Mouse (Mus musculus) heart, embryonic 11.5 days (tissue): Measurements from ENCODE around the gene Syt17. TPM values are rescaled to one million over a fixed set of nuclear protein-coding genes. Genes with fewer than 3 reads are reported as not detected.

Experiments
- ATAC-seq: fragments of 200-750 bp; cut with Nextera tagmentation; replicated peaks from 2 replicates; pipeline ENCODE4 v1.8.0; 2017; ENCODE audit warnings: moderate library complexity; ENCODE audit not compliant: insufficient number of reproducible peaks, low FRiP score, low TSS enrichment
- H3K27ac ChIP-seq: fragments of 300-500 bp; sonication (generic); 2 replicates; pipeline ENCODE4 v1.5.1; 2014; ENCODE audit warnings: mild to moderate bottlenecking, low read depth, low read length
- H3K27me3 ChIP-seq: fragments of 300-500 bp; sonication (generic); 2 replicates; pipeline ENCODE4 v1.6.1; 2014; ENCODE audit warnings: mild to moderate bottlenecking, low read length, mixed read lengths; ENCODE audit not compliant: control insufficient read depth, insufficient read depth
- H3K36me3 ChIP-seq: fragments of 300-500 bp; sonication (generic); 2 replicates; pipeline ENCODE4 v1.6.1; 2014; ENCODE audit warnings: mild to moderate bottlenecking, low read length, moderate library complexity, mixed read lengths; ENCODE audit not compliant: control insufficient read depth, insufficient read depth
- H3K4me1 ChIP-seq: fragments of 300-500 bp; sonication (generic); 2 replicates; pipeline ENCODE4 v1.6.1; 2014; ENCODE audit warnings: low read length; ENCODE audit not compliant: control insufficient read depth, insufficient read depth
- H3K4me2 ChIP-seq: fragments of 300-500 bp; sonication (generic); 2 replicates; pipeline ENCODE4 v1.6.1; 2014; ENCODE audit warnings: mild to moderate bottlenecking, moderate library complexity
- H3K4me3 ChIP-seq: fragments of 300-500 bp; sonication (generic); 2 replicates; pipeline ENCODE4 v1.5.1; 2014; ENCODE audit warnings: low read depth, low read length
- H3K9ac ChIP-seq: fragments of 300-500 bp; sonication (generic); 2 replicates; pipeline ENCODE4 v1.6.1; 2014; ENCODE audit warnings: mild to moderate bottlenecking, low read depth, low read length, moderate library complexity
- H3K9me3 ChIP-seq: fragments of 300-500 bp; sonication (generic); replicated peaks from 2 replicates; pipeline ENCODE4 v1.6.1; 2016; ENCODE audit warnings: low read length; ENCODE audit not compliant: control insufficient read depth
- WGBS: fragments of 180-500 bp; shearing (Covaris S2); extraction: QIAGEN DNeasy Blood & Tissue Kit; methylation state at CpG from one replicate; pipeline ENCODE4 v1.1.7; 2014; ENCODE audit not compliant: insufficient replicate concordance; 5-methylcytosine and 5-hydroxymethylcytosine counted together
- polyA plus RNA-seq: library from polyadenylated mRNA; unstranded; fragments of >200 nt; fragmentation: Nextera tagmentation; extraction: Ambion mirVana; gene quantifications from 2 replicates; pipeline ENCODE4 v1.2.1, GENCODE M21; 2014

The Syt17 gene
- polyA plus RNA-seq, result 0.39 and 1.0 TPM in 2 replicates

DNA sequence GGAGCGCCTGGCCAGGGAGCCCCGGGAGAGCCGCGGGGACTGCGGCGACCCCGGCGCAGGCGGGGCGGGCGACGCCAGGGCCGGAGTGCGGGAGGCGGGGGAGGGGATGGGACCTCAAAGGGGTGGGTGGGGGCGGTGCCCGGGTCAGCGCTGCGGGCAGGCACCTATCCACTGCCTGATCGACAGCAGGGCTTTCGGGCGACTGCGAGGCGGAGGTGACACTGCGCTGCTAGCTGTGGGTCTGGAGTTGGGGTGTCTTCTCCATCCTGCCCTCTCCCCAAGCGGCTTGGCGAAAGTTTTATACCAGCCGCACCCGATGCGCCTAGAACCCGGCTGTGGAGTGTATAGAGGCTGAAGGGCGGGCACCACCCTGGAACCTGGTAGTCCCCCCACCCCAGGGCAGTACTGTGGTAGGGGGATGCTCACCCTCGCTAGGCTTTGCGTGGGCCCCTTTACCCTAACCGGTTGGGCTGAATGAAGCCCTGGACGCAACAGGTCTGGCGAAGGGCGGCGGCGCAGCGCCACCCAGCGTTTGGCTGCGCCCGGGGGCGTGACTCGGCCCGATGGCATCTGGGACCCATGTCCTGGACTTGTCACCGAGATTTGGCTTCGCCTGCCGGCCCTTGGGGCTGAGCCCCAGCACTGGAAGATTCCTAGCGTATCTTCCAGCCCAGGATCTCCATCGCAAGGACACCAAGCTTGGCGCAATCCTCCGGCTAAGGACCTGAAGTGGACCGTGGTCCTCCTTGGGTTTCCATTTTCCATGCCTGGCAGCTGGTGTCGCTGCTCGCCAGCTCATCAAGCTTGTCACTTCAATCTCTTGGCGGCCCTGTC lies at the start of gene Syt17:
Gene Syt17, minus strand, starts transcription at position 89 of the 834 bp plus-strand sequence.
- H3K9ac ChIP-seq, result peak within 1 kb of the TSS; percentile 6
- 1% methylated on average over 56 of the region's 58 CpGs for WGBS

DNA sequence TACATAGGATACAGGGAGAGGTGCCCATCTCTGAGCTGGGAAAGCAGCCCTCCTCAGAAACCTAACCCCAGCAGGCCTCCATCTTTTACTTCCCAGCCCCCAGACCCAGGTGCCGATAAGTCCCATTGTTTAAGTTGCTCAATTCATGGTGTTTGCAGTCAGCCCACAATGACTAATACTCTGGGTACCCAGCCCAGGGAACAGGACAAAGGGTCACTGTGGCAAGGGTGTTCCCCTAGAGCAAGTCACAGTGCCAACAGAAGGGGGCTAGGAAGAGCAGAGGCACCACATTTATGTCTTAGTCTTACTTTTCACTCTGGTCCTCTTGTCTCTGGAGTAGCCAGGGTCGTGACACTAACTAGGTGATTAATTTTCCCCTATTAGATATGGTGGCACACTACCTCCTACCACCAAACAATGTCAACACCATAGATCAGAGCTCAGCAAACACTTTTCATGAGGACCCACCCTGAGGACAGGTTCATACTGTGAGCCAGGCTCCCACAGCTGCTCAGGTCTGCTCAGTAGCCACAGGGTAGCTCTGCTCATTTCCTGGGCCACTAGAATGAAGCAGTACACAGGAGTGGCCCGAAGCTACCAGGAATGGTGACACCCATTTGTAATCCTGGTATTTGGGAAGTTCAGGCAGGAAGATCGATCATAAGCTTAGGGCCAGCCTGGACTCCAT lies 47.0 kb upstream of the Syt17 start:
- 76% methylated on average over 4 of the region's 4 CpGs for WGBS
- Histone ChIP-seq H3K36me3 (no peaks in the 10 kb centered on the region; the same call in 1 of the 2 replicates), H3K4me3 (no peak overlapping the region), H3K9ac (no peak overlapping the region), H3K4me2 (no peak overlapping the region), H3K9me3 (no peaks in the 10 kb centered on the region), H3K4me1 (peaks cover 4% of the 10 kb centered on the region; the same call in 1 of the 2 replicates), H3K27ac (no peak overlapping the region), H3K27me3 (peaks cover 14% of the 10 kb centered on the region)
- ATAC-seq, result no peak

More for the DNA sequence above, at the start of gene Syt17:
- Histone ChIP-seq H3K4me1 (0 out of 2 replicates have a peak, but pooled peaks cover 3% of the 10 kb centered on the region), H3K27me3 (peaks cover 44% of the 10 kb centered on the region), H3K4me2 (peak within 1 kb of the TSS; percentile 88), H3K36me3 (no peaks in the 10 kb centered on the region), H3K27ac (no peak within 1 kb of the TSS), H3K4me3 (peak within 1 kb of the TSS; percentile 61), H3K9me3 (no peaks in the 10 kb centered on the region)
- peak; percentile 48; the same call in 1 of the 2 replicates for ATAC-seq

- Histone ChIP-seq H3K4me2 (no peak overlapping the region), H3K4me1 (peaks cover 5% of the 10 kb centered on the region), H3K9ac (no peak overlapping the region), H3K27me3 (peaks cover 21% of the 10 kb centered on the region), H3K27ac (no peak overlapping the region), H3K36me3 (no peaks in the 10 kb centered on the region; the same call in 1 of the 2 replicates), H3K9me3 (no peaks in the 10 kb centered on the region), H3K4me3 (no peak overlapping the region)
- 76% methylated on average over 9 of the region's 9 CpGs for WGBS
- no peak for ATAC-seq
Observed at GRCm38 (mm10) chr7:118493892-118494291, 45.9 kb upstream of the Syt17 start.

DNA sequence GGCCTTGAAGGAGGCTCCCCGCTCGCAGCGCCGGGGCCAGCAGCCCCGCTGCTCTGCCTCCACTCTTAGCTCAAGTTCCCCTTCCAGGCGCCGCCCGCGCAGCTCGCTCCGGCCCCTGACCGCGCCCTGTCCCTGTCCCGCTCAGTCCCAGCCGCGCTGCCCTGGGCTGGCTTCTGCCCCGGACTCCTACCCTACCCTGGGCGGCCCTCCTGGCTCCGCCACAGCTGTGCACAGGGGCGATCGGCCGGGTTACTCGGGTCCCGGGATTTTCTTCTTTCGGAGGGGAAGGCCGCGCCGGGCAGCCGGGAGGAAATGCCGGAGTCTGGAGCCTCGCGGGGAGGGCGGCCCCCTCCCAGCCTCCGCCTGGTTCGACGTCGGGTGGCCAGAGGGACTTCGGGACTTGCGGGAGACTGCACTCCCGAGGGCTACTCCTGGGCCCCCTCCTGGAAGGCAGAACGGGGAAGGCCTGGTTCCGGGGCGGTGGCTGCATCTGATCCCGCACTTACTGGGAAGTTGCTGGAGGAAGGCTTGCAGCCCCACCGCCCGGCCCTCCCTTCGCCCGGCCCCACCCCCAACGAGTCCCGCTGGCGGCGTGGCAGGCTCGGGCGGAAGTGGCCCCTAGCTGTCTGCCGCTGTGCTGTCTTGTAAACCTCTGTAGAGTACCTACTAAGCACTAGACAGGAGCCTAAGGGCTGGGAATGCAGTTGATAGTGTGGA lies 43.6 kb upstream of the Syt17 start, which contains the start of gene Itpripl2:
Gene Itpripl2, minus strand, starts transcription at position 545 of the 717 bp plus-strand sequence.
- ATAC-seq, result peak; percentile 74
- peak within 1 kb of the TSS; percentile 93 for H3K9ac ChIP-seq
- H3K9me3 ChIP-seq, result no peaks in the 10 kb centered on the region
- H3K27me3 ChIP-seq, result peaks cover 23% of the 10 kb centered on the region
- WGBS, result 1% methylated on average over 55 of the region's 55 CpGs
- H3K4me3 ChIP-seq, result peak within 1 kb of the TSS; percentile 79
- peaks cover 12% of the 10 kb centered on the region for H3K4me1 ChIP-seq
- H3K36me3 ChIP-seq, result no peaks in the 10 kb centered on the region; the same call in 1 of the 2 replicates
- H3K4me2 ChIP-seq, result peak within 1 kb of the TSS; percentile 87
- H3K27ac ChIP-seq, result peak within 1 kb of the TSS; percentile 85

DNA sequence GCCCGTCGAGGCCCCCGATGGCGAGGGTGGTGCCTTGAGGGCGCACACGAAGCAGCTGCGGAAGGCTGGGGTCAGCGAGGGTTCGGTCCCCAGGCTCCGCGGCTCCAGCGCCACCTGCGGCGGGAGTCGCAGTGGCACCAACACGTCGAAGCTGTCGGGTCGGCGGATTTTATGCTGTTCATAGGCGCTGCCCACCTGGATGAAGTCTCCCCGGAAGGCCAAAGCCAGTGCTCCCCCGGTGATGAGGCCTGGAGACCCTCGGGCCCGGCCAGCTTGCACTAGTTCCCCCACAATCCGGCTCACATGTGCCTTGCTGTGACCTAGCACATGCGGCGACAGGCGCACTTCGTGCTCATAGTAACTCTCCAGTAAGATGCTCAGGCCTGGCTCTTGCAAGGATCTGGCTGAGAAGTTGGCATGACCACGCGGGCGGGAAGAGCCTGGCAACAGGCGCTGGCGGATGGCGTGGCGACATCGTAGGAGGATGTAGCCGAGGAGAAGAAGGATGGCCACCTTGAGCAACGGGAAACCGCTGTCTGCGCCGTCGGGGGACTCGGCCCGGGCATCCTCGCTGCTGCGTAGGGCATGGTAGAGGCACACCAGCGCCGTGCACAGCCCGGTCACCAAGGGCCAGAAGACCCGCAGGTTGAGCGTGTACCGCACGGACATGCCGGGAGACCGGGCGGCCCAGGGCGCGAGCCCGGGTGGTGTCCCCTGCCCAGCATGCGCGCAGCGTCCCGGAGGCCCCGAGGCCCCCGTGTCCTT lies 42.8 kb upstream of the Syt17 start:
- WGBS, result 3% methylated on average over 63 of the region's 67 CpGs
- Histone ChIP-seq H3K9me3 (no peaks in the 10 kb centered on the region), H3K9ac (peak overlapping the region; percentile 93), H3K27ac (peak overlapping the region; percentile 85), H3K36me3 (no peaks in the 10 kb centered on the region; the same call in 1 of the 2 replicates), H3K4me3 (peak overlapping the region; percentile 79), H3K4me2 (peak overlapping the region; percentile 87), H3K27me3 (peaks cover 23% of the 10 kb centered on the region), H3K4me1 (peaks cover 12% of the 10 kb centered on the region)
- 0 out of 2 replicates have a peak, but pooled peaks have one; percentile 37 for ATAC-seq

DNA sequence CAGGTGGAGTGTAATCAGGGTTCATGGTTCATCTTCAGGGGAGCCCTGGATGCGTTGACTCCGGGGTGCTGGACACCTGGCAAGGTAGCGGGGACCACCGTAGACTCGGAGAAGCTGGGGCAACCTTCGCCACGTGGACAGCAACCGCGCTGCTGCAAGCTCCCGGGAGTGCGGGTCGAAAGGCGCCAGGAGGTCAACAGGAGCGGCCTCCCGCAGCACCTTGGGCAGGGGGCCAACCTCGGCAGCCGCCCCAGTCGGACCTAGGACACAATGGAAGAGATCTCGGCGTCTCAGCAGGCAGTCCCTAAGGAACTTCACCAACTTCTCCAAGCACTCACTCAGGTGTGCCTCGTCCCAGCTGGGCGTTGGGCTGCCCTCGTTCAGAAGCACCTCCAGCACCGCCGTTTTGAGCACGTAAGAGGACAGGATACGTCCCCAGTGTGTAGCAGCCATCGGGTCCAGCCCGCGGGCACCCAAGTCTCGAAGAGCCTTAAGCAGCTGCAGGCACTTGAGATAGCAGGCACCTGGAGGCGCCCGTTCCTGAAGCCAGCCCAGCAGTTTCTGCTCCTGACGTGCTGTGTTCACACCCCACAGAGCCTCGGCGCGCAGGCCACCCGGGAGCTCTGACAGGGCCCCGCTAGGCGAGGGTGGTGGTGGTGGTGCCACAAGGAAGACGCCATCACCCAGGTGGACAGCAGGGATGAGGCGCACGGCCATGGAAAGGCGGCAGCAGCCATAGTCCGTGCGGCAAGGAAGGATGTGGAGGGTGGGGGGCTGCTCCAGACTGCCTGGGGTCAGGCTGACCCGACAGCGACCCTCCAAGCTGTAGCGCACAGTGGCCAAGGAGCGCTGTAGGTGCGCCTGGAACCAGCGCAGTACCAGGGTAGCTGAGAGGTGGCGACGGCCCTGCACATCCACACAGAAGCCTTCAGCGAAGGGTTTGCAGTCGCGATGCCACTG lies 42.0 kb upstream of the Syt17 start:
- Histone ChIP-seq H3K9ac (no peak overlapping the region; the same call in 1 of the 2 replicates), H3K4me3 (peak overlapping the region; percentile 79), H3K4me1 (peaks cover 12% of the 10 kb centered on the region), H3K9me3 (no peaks in the 10 kb centered on the region), H3K4me2 (peak overlapping the region; percentile 87), H3K36me3 (no peaks in the 10 kb centered on the region; the same call in 1 of the 2 replicates), H3K27me3 (peaks cover 23% of the 10 kb centered on the region), H3K27ac (no peak overlapping the region)
- peak; percentile 33; the same call in 1 of the 2 replicates for ATAC-seq
- 21% methylated on average over 57 of the region's 57 CpGs for WGBS

DNA sequence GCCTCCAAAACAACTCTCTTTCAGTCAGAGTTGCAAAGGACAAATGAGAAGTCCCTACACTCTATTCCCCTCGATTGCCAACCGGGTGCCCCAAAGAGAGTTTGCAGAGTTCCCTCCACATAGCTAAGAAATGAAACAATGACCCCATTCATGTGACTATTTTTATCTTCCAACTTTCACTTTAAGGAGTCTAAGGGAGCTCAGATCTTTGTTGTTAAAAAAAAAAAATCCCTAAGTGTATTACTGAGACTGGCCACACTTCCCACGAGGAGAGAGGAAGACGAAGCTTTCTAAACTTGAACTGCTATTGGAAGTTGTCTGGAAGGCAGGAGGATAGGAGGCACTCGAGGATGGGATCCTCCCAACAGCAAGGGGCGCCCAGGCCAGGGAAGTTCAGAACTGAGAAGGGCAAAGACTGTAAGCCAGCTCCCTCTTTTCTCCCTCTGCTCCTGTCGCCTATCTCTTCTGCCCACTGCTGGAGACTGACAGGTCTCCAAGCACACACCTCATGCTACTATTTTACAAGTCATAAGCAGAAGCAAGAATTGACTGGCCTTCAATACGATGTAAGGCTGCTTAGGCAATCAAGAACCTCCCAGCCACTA lies 40.1 kb upstream of the Syt17 start:
- Histone ChIP-seq H3K27me3 (peaks cover 23% of the 10 kb centered on the region), H3K4me3 (no peak overlapping the region; the same call in 1 of the 2 replicates), H3K9me3 (no peaks in the 10 kb centered on the region), H3K9ac (no peak overlapping the region), H3K27ac (no peak overlapping the region), H3K36me3 (no peaks in the 10 kb centered on the region; the same call in 1 of the 2 replicates), H3K4me1 (peaks cover 12% of the 10 kb centered on the region), H3K4me2 (peak overlapping the region; percentile 44)
- 22% methylated on average over 8 of the region's 8 CpGs for WGBS
- no peak for ATAC-seq
